Mouse (Mus musculus) embryo, embryonic 10.5 days (tissue): ENCODE measurements around the gene Cenph.
"Not testable (repeated sequence)": the region's sequence is repeated elsewhere in the genome, so short reads cannot be mapped to it uniquely, and the experiment has no call there.

ENCODE experiments used
- DNase-seq: peaks from one replicate; pipeline ENCODE4 v3.0.0-alpha.2; 2015; ENCODE audit warnings: low spot score

The Cenph gene

GRCm38 (mm10) chr13:100775252-100776055 is at the start of gene Cenph:
Gene Cenph, minus strand, starts transcription at chr13:100775899.
- peak; percentile 97 for DNase-seq

DNA sequence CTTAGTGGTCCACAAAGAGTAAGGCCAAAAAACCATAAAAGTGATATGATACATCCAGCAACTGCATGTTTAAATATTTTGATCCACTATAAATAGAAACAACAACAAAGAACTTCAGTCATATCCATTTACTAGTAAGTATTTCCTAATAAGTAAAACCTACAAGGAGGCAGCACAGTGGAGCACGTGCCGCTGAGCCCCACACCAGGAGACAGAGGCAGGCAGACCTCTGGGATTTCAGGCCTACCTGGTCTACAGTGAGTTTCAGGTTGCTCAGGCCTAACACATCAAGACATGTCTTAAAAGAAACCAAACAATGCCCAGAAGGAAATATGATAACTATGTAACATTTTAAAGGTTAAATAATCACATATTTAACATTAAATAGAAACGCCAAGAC is 49.2 kb upstream of the Cenph start:
- DNase-seq: no peak

DNA sequence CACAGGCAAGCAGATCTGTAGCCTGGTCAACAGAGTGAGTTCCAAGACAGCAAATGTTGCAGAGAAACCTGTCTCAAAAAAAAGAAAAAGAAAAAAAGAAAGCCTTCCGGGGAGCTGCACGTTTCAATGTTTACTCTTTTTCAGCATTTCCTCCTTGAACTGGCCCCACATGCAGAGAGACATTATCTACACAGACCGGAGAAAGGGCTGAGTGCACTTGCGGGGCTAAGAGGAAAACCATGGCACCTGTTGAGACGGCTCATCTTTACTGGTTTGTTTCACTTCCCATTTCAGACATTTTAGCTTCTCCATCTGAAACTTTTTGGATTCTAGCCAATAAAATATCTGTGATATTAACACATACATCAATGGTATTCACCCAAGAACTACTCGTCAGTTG is 48.6 kb upstream of the Cenph start:
- no peak for DNase-seq

DNA sequence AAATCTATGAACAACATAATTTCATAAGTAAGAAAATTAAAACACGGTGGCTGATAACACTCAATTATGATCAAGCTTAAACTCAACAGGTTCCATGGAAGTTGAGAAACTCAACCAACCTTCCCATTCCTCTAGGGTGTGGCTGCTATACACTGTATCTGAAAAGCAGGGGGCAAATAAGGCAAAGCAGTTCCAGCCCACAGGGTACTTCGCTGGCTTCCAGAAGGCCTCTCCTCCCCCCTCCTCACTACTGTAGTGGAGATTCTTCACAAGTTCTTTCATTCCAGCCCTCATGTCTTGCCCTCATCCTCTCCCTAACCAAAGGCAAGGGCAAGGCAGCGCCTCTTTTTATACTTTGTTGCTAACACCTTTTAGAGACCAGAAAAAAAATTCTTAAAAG is 48.2 kb upstream of the Cenph start:
- no peak for DNase-seq

DNA sequence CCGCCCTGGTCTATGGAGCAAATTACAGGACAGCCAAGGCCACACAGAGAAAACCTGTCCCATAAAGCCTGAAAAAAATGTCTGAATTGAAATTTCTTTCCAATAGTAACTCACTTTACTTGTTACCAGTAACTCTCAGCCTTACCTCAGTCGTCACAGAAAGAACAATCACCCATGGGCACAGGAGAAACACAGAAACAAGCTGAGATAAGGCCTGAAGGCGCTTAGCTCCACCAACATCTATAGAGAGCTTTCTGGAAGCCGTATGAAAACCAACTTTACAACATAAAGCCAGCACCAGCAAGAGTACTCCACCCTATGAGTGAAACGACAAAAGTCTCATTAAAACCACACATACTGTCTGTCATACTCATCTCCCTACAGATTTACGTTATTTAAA is 38.8 kb upstream of the Cenph start:
- DNase-seq: no peak

GRCm38 (mm10) chr13:100805776-100806175 is 30.1 kb upstream of the Cenph start:
- DNase-seq: no peak

- no peak for DNase-seq
Measured at GRCm38 (mm10) chr13:100797171-100797570, 21.5 kb upstream of the Cenph start.

GRCm38 (mm10) chr13:100789083-100789482 is 13.4 kb upstream of the Cenph start:
- DNase-seq: no peak

DNA sequence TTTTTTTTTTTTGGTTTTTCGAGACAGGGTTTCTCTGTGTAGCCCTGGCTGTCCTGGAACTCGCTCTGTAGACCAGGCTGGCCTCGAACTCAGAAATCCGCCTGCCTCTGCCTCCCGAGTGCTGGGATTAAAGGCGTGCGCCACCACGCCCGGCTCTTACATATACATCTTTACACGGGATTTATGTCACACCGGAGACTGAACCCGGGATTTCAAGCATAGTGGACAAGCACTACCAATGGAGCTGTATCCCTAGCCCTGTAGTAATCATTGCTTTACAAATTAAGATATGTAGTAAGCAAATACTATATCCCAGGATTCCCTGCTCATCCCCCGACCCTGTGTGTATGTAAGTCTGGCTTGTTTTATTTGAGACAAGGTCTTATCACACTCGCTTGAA is 12.4 kb upstream of the Cenph start:
- not testable (repeated sequence) for DNase-seq

GRCm38 (mm10) chr13:100787316-100788010 is 11.8 kb upstream of the Cenph start:
- no peak for DNase-seq

DNA sequence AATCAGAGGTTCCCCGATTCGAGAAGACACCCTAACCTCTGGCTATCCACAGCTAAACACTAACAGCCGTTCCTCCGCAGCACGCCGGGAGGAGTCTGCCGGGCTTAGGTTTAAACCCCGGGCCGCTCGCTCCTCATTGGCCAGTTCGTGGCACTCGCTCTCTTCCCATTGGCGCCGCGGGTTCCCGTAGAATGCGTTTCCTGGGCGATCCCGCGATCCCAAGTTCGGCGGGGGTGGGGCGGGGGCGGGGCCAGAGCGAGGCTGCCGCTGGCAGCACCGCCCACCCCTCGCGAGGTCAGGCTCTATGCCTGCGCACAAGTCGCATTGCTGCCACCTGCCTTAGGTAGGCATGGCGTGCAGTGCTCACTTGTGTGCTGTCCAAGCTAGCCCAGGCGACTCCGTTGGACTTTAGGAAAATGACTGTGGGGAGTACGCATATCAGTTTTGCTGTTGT is 10.7 kb upstream of the Cenph start, which contains the start of gene Ccnb1:
Gene Ccnb1, minus strand, starts transcription at position 157 of the 454 bp plus-strand sequence.
- DNase-seq: peak; percentile 97

DNA sequence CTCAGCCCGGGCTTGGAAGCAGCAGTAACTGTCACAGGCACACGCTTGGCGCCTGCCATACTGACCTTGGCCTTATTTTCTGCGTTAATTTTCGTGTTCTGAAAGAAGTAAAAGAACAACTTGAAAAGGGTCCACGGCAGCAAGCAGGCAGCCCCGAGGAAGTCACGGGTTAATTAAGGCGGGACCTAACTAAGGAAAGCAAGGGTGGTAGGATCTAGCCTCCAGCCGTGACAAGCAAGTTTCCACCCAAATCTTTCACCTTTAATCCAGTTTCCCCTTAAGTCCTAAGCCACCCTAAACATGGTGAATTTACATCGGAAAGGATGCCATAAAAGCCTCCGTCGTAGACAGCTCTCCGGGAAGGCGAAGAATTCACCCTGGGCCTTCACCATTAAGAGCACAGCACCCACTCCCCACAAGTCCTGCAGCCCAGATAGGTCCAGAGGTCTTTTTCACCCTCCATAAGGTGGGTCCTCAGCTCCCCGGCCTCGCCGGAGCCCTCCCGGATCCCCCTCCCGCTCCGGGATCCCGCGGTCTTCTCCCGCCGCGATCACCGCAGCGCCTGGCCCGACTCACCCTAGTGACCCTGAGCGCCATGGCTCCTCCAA is 10.2 kb upstream of the Cenph start:
- peak; percentile 57 for DNase-seq

DNA sequence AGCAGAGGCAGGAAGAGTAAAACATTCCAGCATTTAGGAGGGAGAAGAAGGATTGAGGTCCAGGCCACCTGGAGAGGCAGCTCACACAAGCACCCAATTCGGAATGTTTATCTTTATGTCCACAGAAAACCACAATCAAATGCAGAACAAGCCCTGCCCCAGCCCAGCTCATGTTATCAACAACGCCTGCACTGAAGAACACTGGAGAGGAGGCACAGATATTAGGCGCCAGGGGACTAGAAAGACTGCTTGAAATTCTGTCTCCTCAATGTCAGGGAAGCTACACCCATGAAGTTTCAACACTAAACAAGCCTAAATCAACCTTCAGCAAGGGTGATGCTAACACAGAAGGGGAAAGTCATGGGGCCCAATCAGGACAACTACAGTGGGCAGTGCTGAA is 1.8 kb upstream of the Cenph start:
- no peak for DNase-seq

GRCm38 (mm10) chr13:100776710-100777109 is 1.0 kb upstream of the Cenph start:
- no peak for DNase-seq

DNA sequence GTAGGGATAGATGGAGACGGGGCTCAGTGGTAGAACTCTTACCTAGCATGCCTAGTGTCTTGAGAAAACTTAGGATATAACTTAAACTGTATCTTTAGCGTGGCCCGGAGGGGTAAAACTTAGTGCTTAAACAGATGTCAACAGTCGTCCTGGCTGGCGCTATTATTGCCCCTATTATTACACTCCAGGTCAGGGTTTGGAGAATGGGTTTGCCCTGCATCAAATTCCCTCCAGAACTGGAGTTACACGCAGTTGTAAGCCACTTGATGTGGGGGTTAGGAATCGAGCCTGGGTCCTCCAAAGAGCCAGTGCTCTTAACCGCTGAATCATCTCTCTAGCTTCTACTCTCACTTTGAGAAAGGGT is 339 bp upstream of the Cenph start:
- no peak for DNase-seq

GRCm38 (mm10) chr13:100774704-100775103 is 995 bp downstream of the Cenph start:
- DNase-seq: no peak

GRCm38 (mm10) chr13:100755329-100755728 is 20.4 kb downstream of the Cenph start:
- no peak for DNase-seq

GRCm38 (mm10) chr13:100754186-100754585 is 21.5 kb downstream of the Cenph start:
- DNase-seq: no peak

- no peak for DNase-seq
Measured at GRCm38 (mm10) chr13:100753011-100753410, 22.7 kb downstream of the Cenph start.

GRCm38 (mm10) chr13:100752529-100752928 is 23.2 kb downstream of the Cenph start:
- no peak for DNase-seq

- no peak for DNase-seq
Measured at GRCm38 (mm10) chr13:100751402-100751801, 24.3 kb downstream of the Cenph start.

GRCm38 (mm10) chr13:100750799-100751198 is 24.9 kb downstream of the Cenph start:
- DNase-seq: no peak

DNA sequence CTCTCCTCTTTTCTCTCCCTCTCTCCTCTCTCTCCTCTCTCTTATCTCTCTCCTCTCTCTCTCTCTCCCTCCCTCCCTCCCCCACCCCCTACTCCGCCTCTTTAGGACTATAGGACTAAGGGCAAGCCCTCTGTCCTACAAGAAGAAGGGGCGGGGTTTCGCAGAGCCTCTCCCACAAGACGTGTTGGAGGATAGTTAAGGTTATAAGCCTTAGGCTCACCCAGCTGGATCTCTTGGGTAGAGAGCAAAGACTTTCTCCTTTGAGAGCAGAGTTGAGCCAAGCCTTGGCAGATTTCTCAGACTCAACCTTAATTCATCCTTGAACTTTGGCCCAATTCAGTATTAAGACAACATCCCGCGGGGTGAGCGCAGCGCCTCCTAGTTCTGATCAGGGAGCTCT is 27.1 kb downstream of the Cenph start:
- no peak for DNase-seq
